Mouse (Mus musculus): ENCODE data around the gene Rasgef1a. TPM values are rescaled to one million over a fixed set of nuclear protein-coding genes. Genes with fewer than 3 reads are reported as not detected.

Gene Rasgef1a
- polyA plus RNA-seq, 1 experiment from 2014 or later = 0.08 TPM

DNA sequence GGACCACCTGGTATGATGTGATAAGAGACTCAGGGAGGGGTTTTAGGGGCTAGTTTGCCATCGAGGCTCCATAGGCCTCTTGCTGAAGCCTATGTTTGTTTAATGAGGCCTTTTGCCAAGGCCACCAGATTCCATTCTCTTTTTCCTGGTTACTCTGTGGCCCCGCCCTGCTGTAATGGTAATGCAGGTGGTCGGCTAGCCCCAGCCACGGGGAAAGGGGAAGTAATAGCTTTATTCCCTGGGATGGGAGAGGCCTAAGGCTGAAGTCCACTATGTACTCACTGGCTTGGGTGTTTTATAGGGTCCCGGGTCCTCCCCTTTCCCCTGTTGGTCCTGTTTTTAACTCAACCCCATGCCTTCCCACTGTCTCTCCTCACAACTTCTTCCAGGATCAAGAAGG lies 25.6 kb downstream of the Rasgef1a start:
- no peaks in the 10 kb centered on the region for H3K4me1 ChIP-seq (replicated peaks; ENCODE audit: control insufficient read depth, insufficient read depth, low read length)
- 61% methylated on average over 5 of the region's 5 CpGs for WGBS
- DNase-seq (ENCODE audit: low spot score) (no peak), ATAC-seq (replicated peaks; ENCODE audit: low FRiP score) (no peak)
- no peak overlapping the region for H3K9ac ChIP-seq (ENCODE audit: low read depth, low read length)
- H3K36me3 ChIP-seq (ENCODE audit: control insufficient read depth, insufficient read depth, low read length) = no peaks in the 10 kb centered on the region
- no peak overlapping the region for H3K4me2 ChIP-seq
- no peak overlapping the region for H3K4me3 ChIP-seq (ENCODE audit: low read depth, low read length)
- no peaks in the 10 kb centered on the region for H3K9me3 ChIP-seq (ENCODE audit: control insufficient read depth, low read length)
- no peaks in the 10 kb centered on the region for H3K27me3 ChIP-seq (replicated peaks; ENCODE audit: control insufficient read depth, insufficient read depth, low read length)
- no peak overlapping the region for H3K27ac ChIP-seq (ENCODE audit: low read depth, low read length)

- no peak overlapping the region for H3K4me2 ChIP-seq
- H3K9ac ChIP-seq (ENCODE audit: low read depth, low read length) = no peak overlapping the region
- 42% methylated on average over 4 of the region's 4 CpGs for WGBS
- H3K4me3 ChIP-seq (ENCODE audit: low read depth, low read length) = no peak overlapping the region
- no peaks in the 10 kb centered on the region for H3K9me3 ChIP-seq (ENCODE audit: control insufficient read depth, low read length)
- no peak for DNase-seq (ENCODE audit: low spot score)
- no peaks in the 10 kb centered on the region for H3K36me3 ChIP-seq (ENCODE audit: control insufficient read depth, insufficient read depth, low read length)
- no peaks in the 10 kb centered on the region for H3K27me3 ChIP-seq (replicated peaks; ENCODE audit: control insufficient read depth, insufficient read depth, low read length)
- H3K27ac ChIP-seq (ENCODE audit: low read depth, low read length) = no peak overlapping the region
- H3K4me1 ChIP-seq (replicated peaks; ENCODE audit: control insufficient read depth, insufficient read depth, low read length) = 0 out of 2 replicates have a peak, but pooled peaks cover 2% of the 10 kb centered on the region
- ATAC-seq (replicated peaks; ENCODE audit: low FRiP score) = no peak
Observed at GRCm38 (mm10) chr6:118045180-118045579, 33.9 kb downstream of the Rasgef1a start.

DNA sequence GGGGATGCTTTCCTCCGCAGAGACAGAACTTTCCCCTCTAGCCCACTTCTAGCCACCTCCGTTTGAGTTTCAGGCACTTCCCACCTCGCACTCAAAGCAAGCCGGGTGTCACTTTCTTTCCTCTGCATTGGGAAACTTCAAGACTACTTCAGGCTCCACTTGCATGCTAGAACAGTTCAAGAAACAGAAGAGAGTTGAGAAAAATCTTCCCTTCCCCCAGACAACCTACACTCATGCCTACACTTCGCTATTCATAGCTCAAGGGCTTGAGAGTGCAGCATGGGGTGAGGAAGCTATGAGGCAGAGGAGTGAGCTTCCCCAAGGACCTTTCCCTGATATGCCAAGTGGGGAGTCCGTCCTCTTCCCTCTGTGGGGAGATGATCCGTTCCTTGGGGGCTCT lies 34.7 kb downstream of the Rasgef1a start:
- ATAC-seq (replicated peaks; ENCODE audit: low FRiP score) (no peak), DNase-seq (ENCODE audit: low spot score) (no peak)
- 50% methylated on average over 7 of the region's 7 CpGs for WGBS
- Histone ChIP-seq H3K4me2 (no peak overlapping the region), H3K27me3 (replicated peaks; ENCODE audit: control insufficient read depth, insufficient read depth, low read length) (no peaks in the 10 kb centered on the region), H3K27ac (ENCODE audit: low read depth, low read length) (no peak overlapping the region), H3K9ac (ENCODE audit: low read depth, low read length) (no peak overlapping the region), H3K4me1 (replicated peaks; ENCODE audit: control insufficient read depth, insufficient read depth, low read length) (0 out of 2 replicates have a peak, but pooled peaks cover 2% of the 10 kb centered on the region), H3K36me3 (ENCODE audit: control insufficient read depth, insufficient read depth, low read length) (no peaks in the 10 kb centered on the region), H3K4me3 (ENCODE audit: low read depth, low read length) (no peak overlapping the region), H3K9me3 (ENCODE audit: control insufficient read depth, low read length) (no peaks in the 10 kb centered on the region)

DNA sequence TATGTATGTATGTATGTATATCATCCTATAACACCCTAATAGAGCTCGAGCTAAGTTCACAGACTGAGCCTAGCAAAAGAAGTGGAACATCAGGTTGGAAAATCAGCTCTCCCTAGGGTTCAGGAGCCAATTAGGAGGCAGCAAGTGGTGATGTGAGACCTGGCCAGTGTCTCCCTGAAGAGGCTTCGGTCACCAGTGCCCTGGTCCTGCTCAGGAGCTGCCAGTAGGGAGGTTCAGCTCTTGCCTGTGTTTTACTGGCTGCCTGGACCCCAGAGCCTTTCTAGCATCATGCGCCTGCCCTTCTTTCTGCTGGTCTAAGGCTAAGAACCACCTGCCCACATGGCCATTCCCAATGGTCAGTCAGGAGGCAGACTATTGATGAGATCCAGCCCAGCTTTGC lies 35.3 kb downstream of the Rasgef1a start:
- no peaks in the 10 kb centered on the region for H3K27me3 ChIP-seq (replicated peaks; ENCODE audit: control insufficient read depth, insufficient read depth, low read length)
- no peak overlapping the region for H3K4me3 ChIP-seq (ENCODE audit: low read depth, low read length)
- no peaks in the 10 kb centered on the region for H3K36me3 ChIP-seq (ENCODE audit: control insufficient read depth, insufficient read depth, low read length)
- 70% methylated on average over 3 of the region's 3 CpGs for WGBS
- no peak overlapping the region for H3K9ac ChIP-seq (ENCODE audit: low read depth, low read length)
- no peak overlapping the region for H3K4me2 ChIP-seq
- no peak overlapping the region for H3K27ac ChIP-seq (ENCODE audit: low read depth, low read length)
- ATAC-seq (replicated peaks; ENCODE audit: low FRiP score) = no peak
- 0 out of 2 replicates have a peak, but pooled peaks cover 2% of the 10 kb centered on the region for H3K4me1 ChIP-seq (replicated peaks; ENCODE audit: control insufficient read depth, insufficient read depth, low read length)
- no peak for DNase-seq (ENCODE audit: low spot score)
- no peaks in the 10 kb centered on the region for H3K9me3 ChIP-seq (ENCODE audit: control insufficient read depth, low read length)

GRCm38 (mm10) chr6:118046924-118047323 lies 35.7 kb downstream of the Rasgef1a start:
- H3K4me3 ChIP-seq (ENCODE audit: low read depth, low read length) = no peak overlapping the region
- ATAC-seq (replicated peaks; ENCODE audit: low FRiP score) (no peak), DNase-seq (ENCODE audit: low spot score) (no peak)
- H3K36me3 ChIP-seq (ENCODE audit: control insufficient read depth, insufficient read depth, low read length) = no peaks in the 10 kb centered on the region
- H3K9me3 ChIP-seq (ENCODE audit: control insufficient read depth, low read length) = no peaks in the 10 kb centered on the region
- H3K27ac ChIP-seq (ENCODE audit: low read depth, low read length) = no peak overlapping the region
- no peak overlapping the region for H3K4me2 ChIP-seq
- H3K9ac ChIP-seq (ENCODE audit: low read depth, low read length) = no peak overlapping the region
- 0 out of 2 replicates have a peak, but pooled peaks cover 2% of the 10 kb centered on the region for H3K4me1 ChIP-seq (replicated peaks; ENCODE audit: control insufficient read depth, insufficient read depth, low read length)
- H3K27me3 ChIP-seq (replicated peaks; ENCODE audit: control insufficient read depth, insufficient read depth, low read length) = no peaks in the 10 kb centered on the region

DNA sequence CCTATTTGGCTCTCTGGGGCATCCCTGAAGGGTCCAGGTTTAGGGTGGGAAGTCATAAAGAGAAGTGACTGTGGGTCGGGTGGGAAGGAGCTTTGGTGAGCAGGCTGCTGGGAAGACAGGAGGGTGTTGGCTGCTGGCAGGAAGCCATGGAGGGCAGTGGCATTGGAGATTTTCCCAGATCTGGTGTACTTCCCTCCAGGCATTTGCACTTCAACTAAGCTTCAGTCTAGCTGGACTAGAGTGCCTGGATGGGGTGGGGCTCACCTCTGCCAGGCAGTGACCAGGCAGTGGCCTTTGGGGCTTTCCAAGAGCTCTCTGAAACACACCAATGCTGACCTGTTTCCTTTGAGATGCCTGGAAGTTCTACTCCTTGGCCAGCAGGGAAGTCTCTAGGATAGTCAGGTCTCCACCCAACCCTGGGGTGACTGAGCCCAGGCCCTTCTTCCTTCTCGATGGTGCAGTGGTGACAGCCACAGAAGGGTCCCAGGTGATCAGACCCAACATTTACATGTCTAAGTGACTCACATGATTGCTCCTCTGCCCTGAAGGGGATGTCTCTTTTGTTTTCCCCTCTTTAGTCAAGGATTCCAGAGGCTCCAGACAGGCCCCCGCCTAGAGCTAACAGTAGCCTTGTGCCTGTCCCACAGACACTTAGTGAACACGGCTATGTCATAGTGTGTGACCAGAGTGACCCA lies 36.7 kb downstream of the Rasgef1a start:
- DNase-seq (ENCODE audit: low spot score) (no peak), ATAC-seq (replicated peaks; ENCODE audit: low FRiP score) (no peak)
- Histone ChIP-seq H3K9me3 (ENCODE audit: control insufficient read depth, low read length) (no peaks in the 10 kb centered on the region), H3K36me3 (ENCODE audit: control insufficient read depth, insufficient read depth, low read length) (no peaks in the 10 kb centered on the region), H3K4me1 (replicated peaks; ENCODE audit: control insufficient read depth, insufficient read depth, low read length) (0 out of 2 replicates have a peak, but pooled peaks cover 2% of the 10 kb centered on the region), H3K27ac (ENCODE audit: low read depth, low read length) (no peak overlapping the region), H3K9ac (ENCODE audit: low read depth, low read length) (no peak overlapping the region), H3K27me3 (replicated peaks; ENCODE audit: control insufficient read depth, insufficient read depth, low read length) (no peaks in the 10 kb centered on the region), H3K4me3 (ENCODE audit: low read depth, low read length) (no peak overlapping the region), H3K4me2 (no peak overlapping the region)
- 70% methylated on average over 4 of the region's 4 CpGs for WGBS

DNA sequence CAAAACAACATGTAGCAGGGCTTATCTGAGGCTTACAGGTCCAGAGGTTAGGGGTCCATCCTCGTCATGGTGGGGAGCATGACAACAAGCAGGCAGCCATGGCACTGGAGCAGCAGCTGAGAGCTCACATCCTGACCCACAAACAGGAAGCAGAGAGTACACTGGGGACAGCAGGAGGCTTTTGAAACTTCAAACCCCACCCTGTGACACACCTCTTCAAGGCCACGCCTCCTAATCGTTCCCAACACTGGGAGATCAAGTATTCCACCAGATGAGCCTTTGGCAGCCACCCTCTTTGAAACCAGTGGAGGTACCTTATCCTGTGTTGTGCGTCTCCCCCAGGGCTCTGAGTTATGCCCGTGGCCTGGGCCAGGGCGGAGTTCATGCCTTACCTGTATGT lies 38.5 kb downstream of the Rasgef1a start:
- DNase-seq (ENCODE audit: low spot score) = no peak
- Histone ChIP-seq H3K36me3 (ENCODE audit: control insufficient read depth, insufficient read depth, low read length) (no peaks in the 10 kb centered on the region), H3K9me3 (ENCODE audit: control insufficient read depth, low read length) (no peaks in the 10 kb centered on the region), H3K27me3 (replicated peaks; ENCODE audit: control insufficient read depth, insufficient read depth, low read length) (no peaks in the 10 kb centered on the region), H3K9ac (ENCODE audit: low read depth, low read length) (no peak overlapping the region), H3K27ac (ENCODE audit: low read depth, low read length) (no peak overlapping the region), H3K4me3 (ENCODE audit: low read depth, low read length) (no peak overlapping the region), H3K4me2 (no peak overlapping the region), H3K4me1 (replicated peaks; ENCODE audit: control insufficient read depth, insufficient read depth, low read length) (0 out of 2 replicates have a peak, but pooled peaks cover 2% of the 10 kb centered on the region)
- no peak for ATAC-seq (replicated peaks; ENCODE audit: low FRiP score)
- WGBS = 68% methylated on average over 6 of the region's 6 CpGs

DNA sequence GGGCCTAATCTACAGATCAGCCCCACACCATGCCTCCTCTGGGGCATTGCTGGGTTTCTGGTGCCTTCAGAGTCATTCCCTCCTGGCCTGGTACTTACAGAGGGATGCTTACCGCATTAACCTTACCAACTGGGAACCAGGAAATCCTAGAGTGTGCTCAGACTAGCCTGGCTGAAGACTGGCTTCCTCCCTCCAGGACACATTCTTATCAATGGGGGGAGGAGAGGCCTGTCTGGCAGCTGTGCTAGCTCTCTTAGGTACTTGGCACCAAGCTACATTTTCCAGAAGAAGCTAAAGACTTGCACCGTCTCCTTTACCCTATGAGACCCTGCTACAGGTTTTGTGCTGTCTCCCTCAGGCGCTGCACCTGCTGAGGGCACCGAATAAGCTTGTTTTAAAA lies 40.2 kb downstream of the Rasgef1a start:
- H3K9ac ChIP-seq (ENCODE audit: low read depth, low read length) = no peak overlapping the region
- no peaks in the 10 kb centered on the region for H3K9me3 ChIP-seq (ENCODE audit: control insufficient read depth, low read length)
- no peaks in the 10 kb centered on the region for H3K4me1 ChIP-seq (replicated peaks; ENCODE audit: control insufficient read depth, insufficient read depth, low read length)
- ATAC-seq (replicated peaks; ENCODE audit: low FRiP score) = no peak
- no peak overlapping the region for H3K4me2 ChIP-seq
- no peak for DNase-seq (ENCODE audit: low spot score)
- H3K36me3 ChIP-seq (ENCODE audit: control insufficient read depth, insufficient read depth, low read length) = no peaks in the 10 kb centered on the region
- no peak overlapping the region for H3K27ac ChIP-seq (ENCODE audit: low read depth, low read length)
- WGBS = 68% methylated on average over 4 of the region's 4 CpGs
- H3K27me3 ChIP-seq (replicated peaks; ENCODE audit: control insufficient read depth, insufficient read depth, low read length) = no peaks in the 10 kb centered on the region
- H3K4me3 ChIP-seq (ENCODE audit: low read depth, low read length) = no peak overlapping the region

- Histone ChIP-seq H3K27me3 (replicated peaks; ENCODE audit: control insufficient read depth, insufficient read depth, low read length) (no peaks in the 10 kb centered on the region), H3K9me3 (ENCODE audit: control insufficient read depth, low read length) (no peaks in the 10 kb centered on the region), H3K27ac (ENCODE audit: low read depth, low read length) (no peak overlapping the region), H3K9ac (ENCODE audit: low read depth, low read length) (no peak overlapping the region), H3K36me3 (ENCODE audit: control insufficient read depth, insufficient read depth, low read length) (no peaks in the 10 kb centered on the region), H3K4me2 (no peak overlapping the region), H3K4me1 (replicated peaks; ENCODE audit: control insufficient read depth, insufficient read depth, low read length) (no peaks in the 10 kb centered on the region), H3K4me3 (ENCODE audit: low read depth, low read length) (no peak overlapping the region)
- no peak for DNase-seq (ENCODE audit: low spot score)
- no peak for ATAC-seq (replicated peaks; ENCODE audit: low FRiP score)
- 87% methylated on average over 10 of the region's 10 CpGs for WGBS
Observed at GRCm38 (mm10) chr6:118055209-118055608, 44.0 kb downstream of the Rasgef1a start.

All from liver, embryonic 11.5 days (tissue).